Mouse (Mus musculus) ES-CJ7 (cell line): Measurements from ENCODE around the gene Vmn2r36.
"Not testable (repeated sequence)": the region's sequence is repeated elsewhere in the genome, so short reads cannot be mapped to it uniquely, and the experiment has no call there.

Experiments
- DNase-seq: peaks from one replicate; pipeline ENCODE4 v3.0.0; 2011; ENCODE audit warnings: low read depth, low spot score

The Vmn2r36 gene

GRCm38 (mm10) chr7:7902395-7902794, at the start of gene Vmn2r36:
Gene Vmn2r36 (minus strand): TSS chr7:7902495.
- not testable (repeated sequence) for DNase-seq
